Mouse (Mus musculus) megakaryocyte progenitor cell, adult 5-6 weeks (primary cell): Measurements from ENCODE around the gene Cfap46. TPM values are rescaled to one million over a fixed set of nuclear protein-coding genes. Genes with fewer than 3 reads are reported as not detected.
A peak's percentile ranks its signal among the peaks of the same experiment; 100 is the strongest.

Experiments
- ATAC-seq: replicated peaks from 2 replicates; pipeline ENCODE4 v1.8.0; 2016; ENCODE audit warnings: mild to moderate bottlenecking, moderate TSS enrichment, inconsistent platforms; ENCODE audit not compliant: poor library complexity
- total RNA-seq, 2 experiments: library from RNA; stranded (forward) in 1 of 2; stranded (reverse) in 1 of 2; fragments of 157-497, 149-512 nt in 1 of 2; fragments of 200-1000 nt in 1 of 2; gene quantifications; 2 replicates each; pipeline versions ENCODE4 v1.2.3 to v1.2.4; 2015 to 2017

Cfap46 gene
- total RNA-seq, 2 experiments from 2014 or later: not detected

- no peak for ATAC-seq
Observed at GRCm38 (mm10) chr7:139581801-139582571, 101.6 kb downstream of the Cfap46 start.

GRCm38 (mm10) chr7:139580851-139581775 is 102.5 kb downstream of the Cfap46 start:
- no peak for ATAC-seq

GRCm38 (mm10) chr7:139579261-139579905 is 104.2 kb downstream of the Cfap46 start:
- no peak for ATAC-seq

- ATAC-seq: peak; percentile 70
Observed at GRCm38 (mm10) chr7:139576064-139576686, 107.4 kb downstream of the Cfap46 start.

- ATAC-seq: no peak
Observed at GRCm38 (mm10) chr7:139572665-139573064, 111.0 kb downstream of the Cfap46 start.

- ATAC-seq: no peak
Observed at GRCm38 (mm10) chr7:139570788-139571187, 112.8 kb downstream of the Cfap46 start.

GRCm38 (mm10) chr7:139566533-139566932 is 117.1 kb downstream of the Cfap46 start:
- peak; percentile 87 for ATAC-seq

GRCm38 (mm10) chr7:139565998-139566397 is 117.6 kb downstream of the Cfap46 start:
- peak; percentile 32 for ATAC-seq

- ATAC-seq: no peak
Observed at GRCm38 (mm10) chr7:139564161-139564560, 119.5 kb downstream of the Cfap46 start.

GRCm38 (mm10) chr7:139563425-139563824 is 120.2 kb downstream of the Cfap46 start:
- ATAC-seq: no peak

GRCm38 (mm10) chr7:139559659-139560058 is 124.0 kb downstream of the Cfap46 start:
- ATAC-seq: no peak

GRCm38 (mm10) chr7:139556746-139557526 is 126.7 kb downstream of the Cfap46 start:
- no peak for ATAC-seq

GRCm38 (mm10) chr7:139556331-139556730 is 127.3 kb downstream of the Cfap46 start:
- ATAC-seq: no peak

- ATAC-seq: no peak
Observed at GRCm38 (mm10) chr7:139551519-139551918, 132.1 kb downstream of the Cfap46 start.

Other genes with a start within 250 kb of the Cfap46 start
- not detected in 2 replicates for gene Nkx6-2, start 101.0 kb downstream of the Cfap46 start, total RNA-seq (2015)
- gene Nkx6-2, start 101.0 kb downstream of the Cfap46 start, total RNA-seq (2017): not detected in 2 replicates
- not detected in 2 replicates for gene Adgra1, start 150.4 kb upstream of the Cfap46 start, total RNA-seq (2015)
- gene Adgra1, start 150.4 kb upstream of the Cfap46 start, total RNA-seq (2017): not detected in 2 replicates
- gene Kndc1, start 210.9 kb upstream of the Cfap46 start, total RNA-seq (2015): not detected in 2 replicates
- gene Kndc1, start 210.9 kb upstream of the Cfap46 start, total RNA-seq (2017): not detected in 2 replicates